Mouse (Mus musculus) limb, embryonic 11.5 days (tissue): ENCODE measurements around the gene Gstp2. TPM values are rescaled to one million over a fixed set of nuclear protein-coding genes. Genes with fewer than 3 reads are reported as not detected.

ENCODE experiments used
- ATAC-seq: fragments of 200-750 bp; cut with Nextera tagmentation; 2 replicates; pipeline ENCODE4 v1.8.0; 2017; ENCODE audit warnings: low read depth; ENCODE audit not compliant: insufficient number of reproducible peaks, low FRiP score, low TSS enrichment
- DNase-seq: peaks from one replicate; pipeline ENCODE4 v3.0.0-alpha.2; 2015; ENCODE audit warnings: low spot score
- H3K27ac ChIP-seq: fragments of 300-500 bp; sonication (generic); replicated peaks from 2 replicates; pipeline ENCODE4 v1.5.1; 2014; ENCODE audit warnings: low read depth, mild to moderate bottlenecking, low read length
- H3K27me3 ChIP-seq: fragments of 300-500 bp; sonication (generic); 2 replicates; pipeline ENCODE4 v1.6.1; 2014; ENCODE audit warnings: mild to moderate bottlenecking, low read length, mixed read lengths; ENCODE audit not compliant: control insufficient read depth, insufficient read depth
- H3K36me3 ChIP-seq: fragments of 300-500 bp; sonication (generic); 2 replicates; pipeline ENCODE4 v1.6.1; 2014; ENCODE audit warnings: mild to moderate bottlenecking, low read length, moderate library complexity, mixed read lengths; ENCODE audit not compliant: control insufficient read depth, insufficient read depth
- H3K4me1 ChIP-seq: fragments of 300-500 bp; sonication (generic); 2 replicates; pipeline ENCODE4 v1.6.1; 2014; ENCODE audit warnings: low read length, mixed read lengths; ENCODE audit not compliant: control insufficient read depth, insufficient read depth
- H3K4me2 ChIP-seq: fragments of 300-500 bp; sonication (generic); 2 replicates; pipeline ENCODE4 v1.6.1; 2014; ENCODE audit warnings: low read depth, mild to moderate bottlenecking, moderate library complexity; ENCODE audit not compliant: severe bottlenecking
- H3K4me3 ChIP-seq: fragments of 300-500 bp; sonication (generic); 2 replicates; pipeline ENCODE4 v1.5.1; 2014; ENCODE audit warnings: low read depth, low read length
- H3K9ac ChIP-seq: fragments of 300-500 bp; sonication (generic); 2 replicates; pipeline ENCODE4 v1.6.1; 2014; ENCODE audit warnings: mild to moderate bottlenecking, low read length
- H3K9me3 ChIP-seq: fragments of 300-500 bp; sonication (generic); 2 replicates; pipeline ENCODE4 v1.6.1; 2016; ENCODE audit warnings: low read length; ENCODE audit not compliant: control insufficient read depth
- WGBS: fragments of 180-500 bp; shearing (Covaris S2); extraction: QIAGEN DNeasy Blood & Tissue Kit; methylation state at CpG from one replicate; pipeline ENCODE4 v1.1.7; 2014; 5-methylcytosine and 5-hydroxymethylcytosine counted together
- polyA plus RNA-seq: library from polyadenylated mRNA; unstranded; fragments of >200 nt; fragmentation: Nextera tagmentation; extraction: Ambion mirVana; gene quantifications from 2 replicates; pipeline ENCODE4 v1.2.1, GENCODE M21; 2014

The Gstp2 gene
- polyA plus RNA-seq, 1 experiment from 2014 or later = 1.1 TPM

- no peak overlapping the region for H3K4me2 ChIP-seq
- WGBS = 58% methylated on average over 5 of the region's 5 CpGs
- H3K9me3 ChIP-seq = no peaks in the 10 kb centered on the region
- no peak overlapping the region for H3K9ac ChIP-seq
- H3K27ac ChIP-seq = no peak overlapping the region
- no peaks in the 10 kb centered on the region for H3K36me3 ChIP-seq
- no peaks in the 10 kb centered on the region for H3K4me1 ChIP-seq
- H3K27me3 ChIP-seq = peaks cover 3% of the 10 kb centered on the region; the same call in 1 of the 2 replicates
- no peak for ATAC-seq
- H3K4me3 ChIP-seq = no peak overlapping the region
- DNase-seq = no peak
Observed at GRCm38 (mm10) chr19:4088146-4088545, 42.3 kb upstream of the Gstp2 start.

GRCm38 (mm10) chr19:4087090-4087489 is 41.3 kb upstream of the Gstp2 start:
- no peak overlapping the region for H3K4me3 ChIP-seq
- no peak for DNase-seq
- no peaks in the 10 kb centered on the region for H3K9me3 ChIP-seq
- H3K9ac ChIP-seq = no peak overlapping the region
- peaks cover 3% of the 10 kb centered on the region; the same call in 1 of the 2 replicates for H3K27me3 ChIP-seq
- H3K27ac ChIP-seq = no peak overlapping the region
- no peak overlapping the region for H3K4me2 ChIP-seq
- ATAC-seq = no peak
- 85% methylated on average over 5 of the region's 5 CpGs for WGBS
- no peaks in the 10 kb centered on the region for H3K36me3 ChIP-seq
- no peaks in the 10 kb centered on the region for H3K4me1 ChIP-seq

GRCm38 (mm10) chr19:4086156-4086555 is 40.3 kb upstream of the Gstp2 start:
- Histone ChIP-seq H3K9me3 (no peaks in the 10 kb centered on the region), H3K27me3 (peaks cover 3% of the 10 kb centered on the region; the same call in 1 of the 2 replicates), H3K9ac (no peak overlapping the region), H3K27ac (no peak overlapping the region), H3K4me1 (no peaks in the 10 kb centered on the region), H3K36me3 (no peaks in the 10 kb centered on the region), H3K4me2 (no peak overlapping the region), H3K4me3 (no peak overlapping the region)
- DNase-seq (no peak), ATAC-seq (no peak)
- 90% methylated on average over 15 of the region's 15 CpGs for WGBS

GRCm38 (mm10) chr19:4084984-4085383 is 39.2 kb upstream of the Gstp2 start:
- WGBS = 85% methylated on average over 1 of the region's 1 CpGs
- Histone ChIP-seq H3K27me3 (peaks cover 3% of the 10 kb centered on the region; the same call in 1 of the 2 replicates), H3K4me1 (no peaks in the 10 kb centered on the region), H3K4me3 (no peak overlapping the region), H3K9ac (no peak overlapping the region), H3K4me2 (no peak overlapping the region), H3K27ac (no peak overlapping the region), H3K36me3 (no peaks in the 10 kb centered on the region), H3K9me3 (no peaks in the 10 kb centered on the region)
- no peak for DNase-seq
- ATAC-seq = no peak

- Histone ChIP-seq H3K4me2 (no peak overlapping the region), H3K27ac (no peak overlapping the region)
- no peak for DNase-seq
Observed at GRCm38 (mm10) chr19:4083826-4084225, 38.0 kb upstream of the Gstp2 start.

GRCm38 (mm10) chr19:4083316-4083715 is 37.5 kb upstream of the Gstp2 start:
- Histone ChIP-seq H3K27ac (no peak overlapping the region), H3K4me3 (no peak overlapping the region), H3K9ac (no peak overlapping the region), H3K27me3 (peaks cover 3% of the 10 kb centered on the region; the same call in 1 of the 2 replicates), H3K36me3 (no peaks in the 10 kb centered on the region), H3K4me2 (no peak overlapping the region), H3K4me1 (no peaks in the 10 kb centered on the region), H3K9me3 (no peaks in the 10 kb centered on the region)
- DNase-seq (no peak), ATAC-seq (no peak)
- WGBS = 88% methylated on average over 7 of the region's 7 CpGs

More at GRCm38 (mm10) chr19:4083826-4084225, 38.0 kb upstream of the Gstp2 start:
- WGBS = 24% methylated on average over 8 of the region's 8 CpGs
- Histone ChIP-seq H3K36me3 (no peaks in the 10 kb centered on the region), H3K27me3 (peaks cover 3% of the 10 kb centered on the region; the same call in 1 of the 2 replicates), H3K4me1 (no peaks in the 10 kb centered on the region), H3K4me3 (no peak overlapping the region), H3K9ac (no peak overlapping the region), H3K9me3 (no peaks in the 10 kb centered on the region)
- ATAC-seq = no peak

GRCm38 (mm10) chr19:4082219-4082965 is 36.6 kb upstream of the Gstp2 start:
- ATAC-seq = no peak
- Histone ChIP-seq H3K9me3 (no peaks in the 10 kb centered on the region), H3K4me2 (no peak overlapping the region), H3K27ac (no peak overlapping the region), H3K27me3 (peaks cover 3% of the 10 kb centered on the region; the same call in 1 of the 2 replicates), H3K9ac (no peak overlapping the region), H3K4me3 (no peak overlapping the region), H3K4me1 (no peaks in the 10 kb centered on the region), H3K36me3 (no peaks in the 10 kb centered on the region)
- 82% methylated on average over 11 of the region's 11 CpGs for WGBS
- DNase-seq = no peak

GRCm38 (mm10) chr19:4081394-4081793 is 35.6 kb upstream of the Gstp2 start, which contains the start of gene Cabp2:
TSS of gene Cabp2 (plus strand) at chr19:4081578.
- DNase-seq = no peak
- H3K27ac ChIP-seq = no peak within 1 kb of the TSS
- 64% methylated on average over 3 of the region's 3 CpGs for WGBS
- peaks cover 3% of the 10 kb centered on the region; the same call in 1 of the 2 replicates for H3K27me3 ChIP-seq
- H3K4me1 ChIP-seq = no peaks in the 10 kb centered on the region
- H3K4me3 ChIP-seq = no peak within 1 kb of the TSS
- no peak within 1 kb of the TSS for H3K4me2 ChIP-seq
- no peaks in the 10 kb centered on the region for H3K36me3 ChIP-seq
- no peaks in the 10 kb centered on the region for H3K9me3 ChIP-seq
- ATAC-seq = no peak
- no peak within 1 kb of the TSS for H3K9ac ChIP-seq
